Mouse (Mus musculus): ENCODE results near the gene Nfatc4. TPM values are rescaled to one million over a fixed set of nuclear protein-coding genes. Genes with fewer than 3 reads are reported as not detected.

The Nfatc4 gene
- polyA plus RNA-seq, 1 experiment from 2014 or later: not detected

DNA sequence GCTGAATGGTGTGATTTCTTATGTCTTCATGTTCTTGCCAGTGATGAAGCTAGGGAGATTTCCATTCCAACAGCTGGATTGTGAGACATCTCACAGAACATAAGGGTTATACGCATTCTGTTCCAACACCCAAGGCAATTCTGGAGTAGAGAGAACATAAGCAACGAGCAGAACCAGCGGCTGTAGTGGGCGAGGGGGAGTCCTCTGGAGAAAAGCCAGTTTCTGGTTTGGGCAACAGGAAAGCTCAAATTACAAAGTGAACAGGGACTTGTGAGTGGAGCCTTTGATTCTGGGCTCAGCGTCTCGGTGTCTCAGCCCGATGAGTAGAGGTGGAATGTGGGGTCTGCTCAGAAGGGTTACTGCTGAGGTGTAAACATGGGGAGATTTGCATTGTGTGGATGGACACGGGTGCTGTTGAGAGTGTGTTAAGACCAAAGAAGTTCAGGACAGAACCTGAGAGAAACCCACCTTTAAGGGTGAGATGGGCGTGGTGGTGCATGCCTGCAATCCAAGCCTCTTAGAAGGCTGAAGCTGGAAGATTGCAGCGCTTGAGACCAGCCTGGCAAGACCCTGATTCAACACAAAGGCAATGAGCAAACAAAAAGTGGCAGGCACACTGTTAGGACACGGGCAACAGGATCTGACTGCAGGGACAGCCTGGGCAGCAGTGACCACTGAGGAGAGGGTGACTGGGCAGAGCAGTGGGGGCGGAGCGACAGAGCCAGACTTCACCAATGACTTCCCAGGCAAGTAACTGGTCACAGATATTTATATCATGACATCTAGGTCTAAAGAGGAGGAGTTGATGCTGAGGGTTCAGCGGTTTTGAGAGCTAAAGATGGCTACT is 54.7 kb downstream of the Nfatc4 start:
- Histone ChIP-seq H3K79me2 (ENCODE audit: inconsistent target) (no peaks in the 10 kb centered on the region), H3K27ac (no peak overlapping the region), H3K36me3 (ENCODE audit: inconsistent target) (no peaks in the 10 kb centered on the region), H3K4me3 (ENCODE audit: inconsistent target) (no peak overlapping the region)
- WGBS (ENCODE audit: missing documents): 22% methylated on average over 14 of the region's 14 CpGs

DNA sequence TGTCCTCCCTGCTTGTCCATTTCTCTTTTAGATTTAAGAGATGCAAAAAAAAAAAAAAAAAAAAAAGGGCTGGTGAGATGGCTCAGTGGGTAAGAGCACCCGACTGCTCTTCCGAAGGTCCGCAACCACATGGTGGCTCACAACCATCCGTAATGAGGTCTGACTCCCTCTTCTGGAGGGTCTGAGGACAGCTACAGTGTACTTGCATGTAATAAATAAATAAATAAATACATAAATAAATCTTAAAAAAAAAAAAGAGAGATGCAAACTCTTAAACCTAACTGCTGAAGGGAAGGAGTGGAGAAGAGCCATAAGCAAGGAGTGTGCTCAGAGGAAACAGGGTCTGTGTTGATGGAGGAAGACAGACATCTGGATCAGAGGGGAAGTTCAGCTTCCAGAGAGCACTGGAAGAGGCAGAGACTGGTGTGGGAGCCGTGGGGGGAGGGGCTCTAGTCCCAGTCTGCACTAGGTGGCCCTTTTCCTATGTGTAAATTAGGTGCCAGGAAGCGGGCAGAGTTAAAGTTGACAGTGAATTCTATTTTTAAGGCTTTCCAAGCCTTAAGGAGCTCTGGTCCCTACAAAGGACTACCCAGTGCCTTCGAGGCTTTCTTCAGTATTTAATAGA is 55.5 kb downstream of the Nfatc4 start:
- H3K79me2 ChIP-seq (ENCODE audit: inconsistent target): no peaks in the 10 kb centered on the region
- WGBS (ENCODE audit: missing documents): 16% methylated on average over 7 of the region's 7 CpGs
- H3K27ac ChIP-seq: no peak overlapping the region
- no peaks in the 10 kb centered on the region for H3K36me3 ChIP-seq (ENCODE audit: inconsistent target)
- no peak overlapping the region for H3K4me3 ChIP-seq (ENCODE audit: inconsistent target)

DNA sequence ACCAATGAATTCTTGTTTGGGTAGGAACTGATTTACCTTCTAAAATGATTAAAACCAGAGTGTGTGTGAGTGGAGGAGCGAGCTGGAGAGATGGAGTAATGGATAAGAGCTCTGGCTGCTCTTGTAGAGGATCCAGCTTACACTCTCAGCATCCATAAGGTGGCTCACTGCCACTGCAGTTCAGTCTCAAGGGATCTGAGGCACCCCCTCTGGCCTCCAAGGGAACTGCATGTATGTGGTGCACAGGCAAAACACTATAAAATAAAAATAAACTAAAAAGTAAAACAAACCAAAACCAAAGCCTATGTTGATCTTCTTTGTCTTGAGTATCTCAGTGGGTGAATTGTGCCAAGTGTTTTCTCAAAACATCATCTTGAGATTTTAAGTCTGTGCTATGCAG is 56.7 kb downstream of the Nfatc4 start:
- no peaks in the 10 kb centered on the region for H3K36me3 ChIP-seq (ENCODE audit: inconsistent target)
- H3K79me2 ChIP-seq (ENCODE audit: inconsistent target): no peaks in the 10 kb centered on the region
- no peak overlapping the region for H3K4me3 ChIP-seq (ENCODE audit: inconsistent target)
- 17% methylated on average over 1 of the region's 1 CpGs for WGBS (ENCODE audit: missing documents)
- H3K27ac ChIP-seq: no peak overlapping the region

DNA sequence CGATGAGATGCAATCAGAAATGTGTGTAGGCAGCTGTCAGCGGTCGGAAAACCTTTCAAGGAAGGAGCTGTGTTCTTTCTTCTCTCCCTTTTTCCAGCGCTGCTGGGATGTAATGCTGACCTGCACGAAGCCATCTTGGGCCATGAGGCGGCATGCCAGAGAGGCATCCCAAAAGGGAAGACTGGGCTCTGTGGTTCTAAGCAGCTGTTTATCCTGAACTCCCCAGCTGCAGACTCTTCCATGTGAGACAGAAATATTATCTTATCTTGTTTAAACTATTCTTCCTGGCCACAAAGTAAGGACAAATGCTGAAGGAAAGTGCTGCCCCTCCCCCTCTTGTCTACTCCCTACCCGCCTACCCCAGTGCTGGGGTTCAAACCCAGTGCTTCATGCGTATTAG is 58.0 kb downstream of the Nfatc4 start:
- Histone ChIP-seq H3K4me3 (ENCODE audit: inconsistent target) (no peak overlapping the region), H3K79me2 (ENCODE audit: inconsistent target) (no peaks in the 10 kb centered on the region; the same call in 1 of the 2 replicates)
- WGBS (ENCODE audit: missing documents): 91% methylated on average over 8 of the region's 8 CpGs

DNA sequence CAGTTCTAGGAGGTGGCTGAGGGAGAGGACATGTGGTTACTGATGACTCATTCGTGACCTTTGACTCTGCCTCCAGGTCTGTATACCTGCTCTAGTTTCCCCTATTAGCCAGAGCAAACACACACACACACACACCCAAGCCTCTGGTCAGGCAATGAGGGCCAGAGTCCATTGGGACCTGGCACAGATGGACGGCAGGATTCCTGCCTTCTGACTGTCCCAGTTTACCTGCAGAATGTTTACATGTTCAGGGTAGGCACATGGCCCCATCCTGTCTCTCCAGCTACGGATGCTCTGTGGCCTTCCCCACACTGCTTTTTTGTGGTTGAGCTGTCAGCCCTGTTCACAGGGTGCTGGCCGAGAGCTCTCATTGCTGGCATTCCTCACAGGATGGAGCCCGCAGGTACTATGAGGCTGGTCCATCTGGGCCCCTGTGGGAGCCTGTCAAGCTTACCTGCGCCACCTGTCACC is 59.3 kb downstream of the Nfatc4 start:
- Histone ChIP-seq H3K36me3 (ENCODE audit: inconsistent target) (peaks cover 9% of the 10 kb centered on the region; the same call in 1 of the 2 replicates), H3K27ac (no peak overlapping the region), H3K79me2 (ENCODE audit: inconsistent target) (peaks cover 10% of the 10 kb centered on the region), H3K4me3 (ENCODE audit: inconsistent target) (no peak overlapping the region)
- 57% methylated on average over 6 of the region's 6 CpGs for WGBS (ENCODE audit: missing documents)

More for the DNA sequence above, 58.0 kb downstream of the Nfatc4 start:
- Histone ChIP-seq H3K27ac (no peak overlapping the region), H3K36me3 (ENCODE audit: inconsistent target) (no peaks in the 10 kb centered on the region)

DNA sequence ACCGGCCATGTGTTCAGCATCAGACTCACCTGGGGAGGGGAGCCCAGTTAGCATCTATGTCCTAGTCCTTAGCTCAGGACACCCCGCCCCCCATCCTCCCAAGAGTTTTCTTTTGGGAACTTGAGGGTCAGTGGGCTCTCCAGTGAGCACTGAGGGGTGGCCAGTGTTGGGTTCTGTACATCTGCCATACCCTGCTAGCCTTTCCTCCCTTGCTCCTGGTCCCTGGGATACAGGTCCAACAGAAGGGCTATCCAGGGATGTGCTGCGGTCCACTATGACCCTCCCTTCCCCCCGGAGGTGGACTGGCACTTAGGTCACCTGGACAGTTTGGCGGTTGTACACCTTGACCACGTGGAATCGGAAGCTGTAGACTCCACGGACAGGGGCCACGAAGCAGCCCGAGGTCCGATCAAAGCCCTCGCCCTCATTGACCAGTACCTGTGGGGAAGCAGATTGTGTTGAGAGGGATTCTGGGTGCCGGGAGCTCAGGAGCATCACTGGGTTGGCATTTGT is 60.3 kb downstream of the Nfatc4 start:
- Histone ChIP-seq H3K4me3 (ENCODE audit: inconsistent target) (no peak overlapping the region), H3K36me3 (ENCODE audit: inconsistent target) (peaks cover 18% of the 10 kb centered on the region), H3K79me2 (ENCODE audit: inconsistent target) (peaks cover 19% of the 10 kb centered on the region), H3K27ac (no peak overlapping the region)
- 96% methylated on average over 13 of the region's 13 CpGs for WGBS (ENCODE audit: missing documents)

Other genes with a start within 250 kb of the Nfatc4 start
- gene Fitm1, start 247.5 kb upstream of the Nfatc4 start, polyA plus RNA-seq (2018): not detected in 3 replicates
- gene Psme1, start 245.0 kb upstream of the Nfatc4 start, polyA plus RNA-seq (2018): 213 to 335 TPM (median 292 TPM) in 3 replicates
- 11.9 to 22.1 TPM (median 17.9 TPM) in 3 replicates for gene Emc9, start 237.8 kb upstream of the Nfatc4 start, polyA plus RNA-seq (2018)
- 172 to 350 TPM (median 300 TPM) in 3 replicates for gene Psme2, start 232.0 kb upstream of the Nfatc4 start, polyA plus RNA-seq (2018)
- gene Rnf31, start 231.4 kb upstream of the Nfatc4 start, polyA plus RNA-seq (2018): 16.3 to 31.6 TPM (median 19.7 TPM) in 3 replicates
- gene Irf9, start 219.6 kb upstream of the Nfatc4 start, polyA plus RNA-seq (2018): 57.2 to 69.1 TPM (median 61.1 TPM) in 3 replicates
- gene Rec8, start 205.1 kb upstream of the Nfatc4 start, polyA plus RNA-seq (2018): not detected in 3 replicates
- gene Ipo4, start 187.2 kb upstream of the Nfatc4 start, polyA plus RNA-seq (2018): 18.4 to 47.7 TPM (median 21.3 TPM) in 3 replicates
- 0.29 to 1.2 TPM (median 1.1 TPM) in 3 replicates for gene Gm49378, start 185.2 kb upstream of the Nfatc4 start, polyA plus RNA-seq (2018)
- 35.2 to 63.2 TPM (median 58.1 TPM) in 3 replicates for gene Tm9sf1, start 179.3 kb upstream of the Nfatc4 start, polyA plus RNA-seq (2018)
- gene Tssk4, start 173.0 kb upstream of the Nfatc4 start, polyA plus RNA-seq (2018): 0.34 TPM in 1 of 3 replicates, not detected in the others
- 25.4 to 29.3 TPM (median 26.3 TPM) in 3 replicates for gene Mdp1, start 162.6 kb upstream of the Nfatc4 start, polyA plus RNA-seq (2018)
- 27.4 to 36.4 TPM (median 34.4 TPM) in 3 replicates for gene Gmpr2, start 151.2 kb upstream of the Nfatc4 start, polyA plus RNA-seq (2018)
- gene Nedd8, start 151.0 kb upstream of the Nfatc4 start, polyA plus RNA-seq (2018): 136 to 262 TPM (median 187 TPM) in 3 replicates
- gene Tinf2, start 141.3 kb upstream of the Nfatc4 start, polyA plus RNA-seq (2018): 9.0 to 10.5 TPM (median 10.4 TPM) in 3 replicates
- gene Tgm1, start 109.2 kb upstream of the Nfatc4 start, polyA plus RNA-seq (2018): 1.2 to 4.3 TPM (median 3.6 TPM) in 3 replicates
- 7.5 to 16.7 TPM (median 12.4 TPM) in 3 replicates for gene Rabggta, start 100.9 kb upstream of the Nfatc4 start, polyA plus RNA-seq (2018)
- 63.5 to 108 TPM (median 106 TPM) in 3 replicates for gene Dhrs1, start 77.5 kb upstream of the Nfatc4 start, polyA plus RNA-seq (2018)
- gene Nop9, start 77.5 kb upstream of the Nfatc4 start, polyA plus RNA-seq (2018): 9.3 to 22.6 TPM (median 12.9 TPM) in 3 replicates
- 0.22 to 0.72 TPM (median 0.41 TPM) in 3 replicates for gene Cideb, start 64.7 kb upstream of the Nfatc4 start, polyA plus RNA-seq (2018)
- 0.10 TPM in 1 of 3 replicates, not detected in the others for gene Ltb4r2, start 61.7 kb upstream of the Nfatc4 start, polyA plus RNA-seq (2018)
- 0.25 to 0.33 TPM (median 0.32 TPM) in 3 replicates for gene Ltb4r1, start 57.2 kb upstream of the Nfatc4 start, polyA plus RNA-seq (2018)
- gene Adcy4, start 39.0 kb upstream of the Nfatc4 start, polyA plus RNA-seq (2018): 0.04 to 0.07 TPM in 2 of 3 replicates, not detected in the other
- 11.7 to 24.6 TPM (median 17.7 TPM) in 3 replicates for gene Ripk3, start 34.3 kb upstream of the Nfatc4 start, polyA plus RNA-seq (2018)
- gene Nynrin, start 30.9 kb downstream of the Nfatc4 start, polyA plus RNA-seq (2018): 0.69 to 1.1 TPM (median 0.70 TPM) in 3 replicates
- not detected in 3 replicates for gene Cbln3, start 61.2 kb downstream of the Nfatc4 start, polyA plus RNA-seq (2018)
- 7.7 to 19.3 TPM (median 13.1 TPM) in 3 replicates for gene Khnyn, start 61.8 kb downstream of the Nfatc4 start, polyA plus RNA-seq (2018)
- 1.5 to 3.1 TPM (median 2.0 TPM) in 3 replicates for gene Sdr39u1, start 77.1 kb downstream of the Nfatc4 start, polyA plus RNA-seq (2018)
- gene Cma1, start 121.5 kb downstream of the Nfatc4 start, polyA plus RNA-seq (2018): not detected in 3 replicates
- gene Cma2, start 127.8 kb downstream of the Nfatc4 start, polyA plus RNA-seq (2018): not detected in 3 replicates
- gene Mcpt1, start 194.8 kb downstream of the Nfatc4 start, polyA plus RNA-seq (2018): not detected in 3 replicates
- gene Mcpt9, start 207.4 kb downstream of the Nfatc4 start, polyA plus RNA-seq (2018): not detected in 3 replicates
- gene Mcpt2, start 218.9 kb downstream of the Nfatc4 start, polyA plus RNA-seq (2018): not detected in 3 replicates
- not detected in 3 replicates for gene Mcpt4, start 239.2 kb downstream of the Nfatc4 start, polyA plus RNA-seq (2018)